Mouse (Mus musculus): ENCODE results near the gene Gm17409. TPM values are rescaled to one million over a fixed set of nuclear protein-coding genes. Genes with fewer than 3 reads are reported as not detected.

Gm17409 gene
- not detected in 2 replicates for polyA plus RNA-seq (2015; fragmentation: Nextera tagmentation; extraction: Ambion mirVana)

DNA sequence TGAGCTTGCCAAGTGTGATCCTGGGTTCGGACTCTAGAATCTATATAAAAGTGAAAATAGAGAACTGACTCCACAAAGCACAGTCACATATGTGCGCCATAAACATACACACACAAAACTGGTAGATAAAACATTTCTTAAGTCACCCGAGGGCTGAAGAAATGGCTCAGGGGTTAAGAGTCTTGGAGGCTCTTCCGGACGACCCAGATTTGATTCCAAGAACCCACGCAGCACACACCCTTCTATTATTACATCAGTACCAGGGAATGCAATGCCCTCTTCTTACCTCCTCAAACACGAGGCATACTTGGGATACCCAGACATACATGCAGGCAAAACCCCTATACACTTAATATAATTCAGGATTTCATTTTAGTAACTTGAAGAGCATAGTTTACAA lies at the start of gene Gm17409:
TSS of gene Gm17409 (plus strand) at position 301 of the 400 bp plus-strand sequence.

Other genes with a start within 250 kb of the Gm17409 start
- 0.88 and 1.9 TPM in 2 replicates for gene Acvr1c, start 112.2 kb upstream of the Gm17409 start, polyA plus RNA-seq (2015; fragmentation: Nextera tagmentation; extraction: Ambion mirVana)
- 6.1 and 9.0 TPM in 2 replicates for gene Acvr1, start 97.0 kb downstream of the Gm17409 start, polyA plus RNA-seq (2015; fragmentation: Nextera tagmentation; extraction: Ambion mirVana)
- 18.2 and 32.0 TPM in 2 replicates for gene Upp2, start 97.2 kb downstream of the Gm17409 start, polyA plus RNA-seq (2015; fragmentation: Nextera tagmentation; extraction: Ambion mirVana)